Mouse (Mus musculus) heart, adult 2 months (tissue): ENCODE data around the gene Vps13d. TPM values are rescaled to one million over a fixed set of nuclear protein-coding genes. Genes with fewer than 3 reads are reported as not detected.
A peak's percentile ranks its signal among the peaks of the same experiment; 100 is the strongest.

Experiments used
- DNase-seq, 2 experiments: peaks; one replicate each; pipeline ENCODE4 v3.0.0; 2021
- H3K27ac ChIP-seq: fragments of 200-600 bp; 2 replicates; pipeline ENCODE4 v1.8.1; 2022
- H3K27me3 ChIP-seq: fragments of 200-500 bp; 2 replicates; pipeline ENCODE4 v1.6.1; 2012; ENCODE audit warnings: mild to moderate bottlenecking, low read length, inconsistent platforms, mixed read lengths; ENCODE audit not compliant: control insufficient read depth, insufficient read depth
- H3K36me3 ChIP-seq: fragments of 200-500 bp; 2 replicates; pipeline ENCODE4 v1.6.1; 2012; ENCODE audit warnings: low read length, inconsistent platforms; ENCODE audit not compliant: control insufficient read depth, insufficient read depth
- H3K4me1 ChIP-seq: fragments of 200-500 bp; 2 replicates; pipeline ENCODE4 v1.6.1; 2011; ENCODE audit warnings: low read length; ENCODE audit not compliant: control insufficient read depth, insufficient read depth
- H3K4me3 ChIP-seq: fragments of 200-600 bp; 2 replicates; pipeline ENCODE4 v1.8.1; 2022
- H3K79me2 ChIP-seq: fragments of 200-500 bp; replicated peaks from 2 replicates; pipeline ENCODE4 v1.6.1; 2012; ENCODE audit warnings: mild to moderate bottlenecking, inconsistent platforms, low read length, moderate library complexity, mixed read lengths; ENCODE audit not compliant: control insufficient read depth, insufficient read depth
- H3K9ac ChIP-seq: fragments of 200-500 bp; 2 replicates; pipeline ENCODE4 v1.6.1; 2012; ENCODE audit warnings: low read depth, mild to moderate bottlenecking, control low read depth, inconsistent platforms, low read length, mixed read lengths
- CTCF ChIP-seq: fragments of 200-600 bp; IDR thresholded peaks from 2 replicates; pipeline ENCODE4 v1.8.1; 2022; ENCODE audit warnings: antibody characterized with exemption, mild to moderate bottlenecking, moderate library complexity
- EP300 ChIP-seq: fragments of 200-500 bp; IDR thresholded peaks from 2 replicates; pipeline ENCODE4 v1.6.1; 2011; ENCODE audit warnings: low read depth, low read length, control low read depth; ENCODE audit not compliant: insufficient read depth
- POLR2A ChIP-seq: fragments of 200-500 bp; IDR thresholded peaks from 2 replicates; pipeline ENCODE4 v1.6.1; 2011; ENCODE audit warnings: mild to moderate bottlenecking, low read depth, low read length, control low read depth; ENCODE audit not compliant: insufficient read depth
- WGBS: fragments of 180-500 bp; shearing (Covaris S2); methylation state at CpG from one replicate; pipeline ENCODE4 v1.1.7; 2018; 5-methylcytosine and 5-hydroxymethylcytosine counted together
- intact Hi-C: fragments of 180-260 bp; cut with DNase I; formaldehyde crosslinking; loops from one replicate; pipeline ENCODE4 v1.15.1; 2025
- polyA plus RNA-seq: library from polyadenylated mRNA; depleted of rRNA; stranded (reverse); fragments of >200 nt; gene quantifications from 2 replicates; pipeline ENCODE4 v1.2.3, GENCODE M21; 2012
- total RNA-seq, 2 experiments: library from RNA; stranded (reverse); gene quantifications; 2 replicates each; pipeline ENCODE4 v1.2.3; 2021

Vps13d gene
- total and polyA plus RNA-seq, 3 experiments = 24.8 to 77.1 (median 65.8) TPM

- Histone ChIP-seq H3K9ac (no peak overlapping the region), H3K36me3 (peaks cover 29% of the 10 kb centered on the region), H3K79me2 (no peaks in the 10 kb centered on the region), H3K27ac (no peak overlapping the region), H3K4me1 (peaks cover 29% of the 10 kb centered on the region), H3K4me3 (no peak overlapping the region), H3K27me3 (no peaks in the 10 kb centered on the region)
- WGBS = 68% methylated on average over 1 of the region's 1 CpGs
- DNase-seq = no peak
- TF ChIP-seq POLR2A = no peak
- TF ChIP-seq CTCF = no peak
- TF ChIP-seq EP300 = no peak
- intact Hi-C loops = no loop called here
Measured at GRCm38 (mm10) chr4:145002733-145003132, 192.1 kb downstream of the Vps13d start.

GRCm38 (mm10) chr4:144999903-145000382, 194.9 kb downstream of the Vps13d start:
- 12% methylated on average over 20 of the region's 20 CpGs for WGBS
- Histone ChIP-seq H3K4me1 (peaks cover 34% of the 10 kb centered on the region), H3K36me3 (peaks cover 29% of the 10 kb centered on the region), H3K9ac (no peak overlapping the region), H3K79me2 (no peaks in the 10 kb centered on the region; the same call in 1 of the 2 replicates), H3K4me3 (no peak overlapping the region), H3K27me3 (no peaks in the 10 kb centered on the region), H3K27ac (peak overlapping the region; percentile 67)
- peak; percentile 74 to 76 for DNase-seq
- TF ChIP-seq POLR2A (no peak), CTCF (no peak), EP300 (peak; percentile 69; the same call in 1 of the 2 replicates)
- intact Hi-C loops = no loop called here

GRCm38 (mm10) chr4:144999572-144999880, 195.3 kb downstream of the Vps13d start:
- Histone ChIP-seq H3K4me1 (peaks cover 32% of the 10 kb centered on the region), H3K27ac (peak overlapping the region; percentile 67), H3K9ac (no peak overlapping the region), H3K36me3 (peaks cover 25% of the 10 kb centered on the region), H3K4me3 (no peak overlapping the region), H3K27me3 (no peaks in the 10 kb centered on the region), H3K79me2 (no peaks in the 10 kb centered on the region; the same call in 1 of the 2 replicates)
- TF ChIP-seq CTCF (no peak), EP300 (no peak), POLR2A (no peak)
- intact Hi-C loops = no loop called here
- DNase-seq = no peak
- WGBS = 33% methylated on average over 6 of the region's 6 CpGs

GRCm38 (mm10) chr4:144998808-144999571, 195.8 kb downstream of the Vps13d start:
- H3K36me3 ChIP-seq = peaks cover 23% of the 10 kb centered on the region
- H3K4me3 ChIP-seq = no peak overlapping the region
- DNase-seq = no peak
- peaks cover 31% of the 10 kb centered on the region for H3K4me1 ChIP-seq
- no peaks in the 10 kb centered on the region for H3K27me3 ChIP-seq
- no peak overlapping the region for H3K9ac ChIP-seq
- WGBS = 81% methylated on average over 2 of the region's 2 CpGs
- peak overlapping the region; percentile 67 for H3K27ac ChIP-seq
- no peak for TF ChIP-seq EP300
- no peak for TF ChIP-seq CTCF
- TF ChIP-seq POLR2A = no peak
- intact Hi-C loops = no loop called here
- no peaks in the 10 kb centered on the region; the same call in 1 of the 2 replicates for H3K79me2 ChIP-seq

- H3K4me1 ChIP-seq = peaks cover 35% of the 10 kb centered on the region
- no peak for TF ChIP-seq EP300
- H3K27ac ChIP-seq = peak overlapping the region; percentile 67
- 0 out of 2 replicates have a peak overlapping the region, but pooled peaks have one; percentile 3 for H3K9ac ChIP-seq
- H3K4me3 ChIP-seq = no peak overlapping the region
- 40% methylated on average over 3 of the region's 3 CpGs for WGBS
- H3K27me3 ChIP-seq = no peaks in the 10 kb centered on the region
- no peaks in the 10 kb centered on the region; the same call in 1 of the 2 replicates for H3K79me2 ChIP-seq
- H3K36me3 ChIP-seq = peaks cover 23% of the 10 kb centered on the region
- DNase-seq = no peak
- intact Hi-C loops = no loop called here
Measured at GRCm38 (mm10) chr4:144997887-144998658, 196.7 kb downstream of the Vps13d start.
